Mouse (Mus musculus): ENCODE results near the gene Olfr543.
A peak's percentile ranks its signal among the peaks of the same experiment; 100 is the strongest.

DNA sequence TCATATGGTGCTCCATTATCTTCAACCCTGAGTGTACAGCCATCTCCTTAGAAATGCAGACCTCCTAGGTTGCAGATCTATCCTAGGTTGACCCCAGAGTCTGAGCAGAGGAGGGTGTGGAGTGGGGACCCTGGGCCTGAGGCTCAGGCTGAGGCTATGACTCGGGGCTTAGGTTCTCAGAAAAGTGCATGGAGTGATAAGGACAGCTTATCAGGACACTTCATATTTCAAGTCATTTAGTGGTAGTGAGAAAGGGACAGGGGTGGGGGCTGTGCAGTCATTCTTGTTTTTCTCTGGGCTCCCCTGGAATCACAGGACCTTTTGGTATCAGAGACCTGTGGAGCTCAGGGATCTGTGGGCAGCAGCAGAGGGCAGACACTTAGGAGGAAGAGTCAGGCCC is 4.6 kb upstream of the Olfr543 start:
- no peak for TF ChIP-seq MEF2A (IDR thresholded peaks at IDR 0.05; ENCODE audit: extremely low read depth, insufficient replicate concordance, low read depth, low read length, poor library complexity, severe bottlenecking)
- peak; percentile 67 to 68 for TF ChIP-seq EP300 (IDR thresholded peaks at IDR 0.05; ENCODE audit: low read depth in 1 of 2, low read length in 2 of 2)
- no peak for TF ChIP-seq POLR2A (IDR thresholded peaks at IDR 0.05; ENCODE audit: control insufficient read depth in 1 of 2, insufficient read depth in 1 of 2, low read depth in 1 of 2, low read length in 2 of 2, poor library complexity in 1 of 2)
- no peak for TF ChIP-seq KAT2A (conservative IDR thresholded peaks at IDR 0.05; ENCODE audit: low read depth, low read length)
- TF ChIP-seq E2F4 (IDR thresholded peaks at IDR 0.05; ENCODE audit: borderline replicate concordance, low read depth, low read length): no peak
- no peak for TF ChIP-seq USF1 (IDR thresholded peaks at IDR 0.05; ENCODE audit: low read depth, low read length)
- no peak for TF ChIP-seq CTCF (IDR thresholded peaks at IDR 0.05 in 2 of 3, conservative IDR thresholded peaks at IDR 0.05 in 1 of 3; ENCODE audit: control insufficient read depth in 1 of 3, insufficient read depth in 1 of 3, low read depth in 2 of 3, low read length in 3 of 3, poor library complexity in 1 of 3, severe bottlenecking in 1 of 3)
- no peak for TF ChIP-seq ELF1 (IDR thresholded peaks at IDR 0.05; ENCODE audit: low read depth, low read length)
- TF ChIP-seq MXI1 (IDR thresholded peaks at IDR 0.05; ENCODE audit: low read depth, low read length): no peak
- peak; percentile 83 for TF ChIP-seq GATA1 (IDR thresholded peaks at IDR 0.05; ENCODE audit: low read depth, low read length)
- TF ChIP-seq MAX (IDR thresholded peaks at IDR 0.05; ENCODE audit: low read length): no peak
- TF ChIP-seq POLR2AphosphoS2 (IDR thresholded peaks at IDR 0.05; ENCODE audit: low read length): no peak

All from MEL (cell line).